Mouse (Mus musculus) forebrain, postnatal 0 days (tissue): ENCODE results near the gene Snta1. TPM values are rescaled to one million over a fixed set of nuclear protein-coding genes. Genes with fewer than 3 reads are reported as not detected.
A peak's percentile ranks its signal among the peaks of the same experiment; 100 is the strongest.

ENCODE experiments used
- ATAC-seq: fragments of 200-750 bp; cut with Nextera tagmentation; 2 replicates; pipeline ENCODE4 v1.8.0; 2017; ENCODE audit warnings: mild to moderate bottlenecking, moderate library complexity
- DNase-seq: peaks from one replicate; pipeline ENCODE4 v3.0.0-alpha.2; 2015
- H3K27ac ChIP-seq: fragments of 300-500 bp; sonication (generic); 2 replicates; pipeline ENCODE4 v1.5.1; 2014; ENCODE audit warnings: low read depth, mild to moderate bottlenecking, antibody characterized with exemption, low read length, moderate library complexity, mixed read lengths
- H3K27me3 ChIP-seq: fragments of 300-500 bp; sonication (generic); 2 replicates; pipeline ENCODE4 v1.6.1; 2014; ENCODE audit warnings: mild to moderate bottlenecking, low read length, mixed read lengths; ENCODE audit not compliant: insufficient read depth
- H3K36me3 ChIP-seq: fragments of 300-500 bp; sonication (generic); 2 replicates; pipeline ENCODE4 v1.6.1; 2014; ENCODE audit warnings: mild to moderate bottlenecking, moderate library complexity; ENCODE audit not compliant: insufficient read depth
- H3K4me1 ChIP-seq: fragments of 300-500 bp; sonication (generic); 2 replicates; pipeline ENCODE4 v1.6.1; 2014; ENCODE audit warnings: antibody characterized with exemption; ENCODE audit not compliant: insufficient read depth
- H3K4me2 ChIP-seq: fragments of 300-500 bp; sonication (generic); 2 replicates; pipeline ENCODE4 v1.6.1; 2014; ENCODE audit warnings: low read depth, mild to moderate bottlenecking, moderate library complexity
- H3K4me3 ChIP-seq: fragments of 300-500 bp; sonication (generic); 2 replicates; pipeline ENCODE4 v1.5.1; 2014; ENCODE audit warnings: low read depth, low read length, mixed read lengths
- H3K9ac ChIP-seq: fragments of 300-500 bp; sonication (generic); 2 replicates; pipeline ENCODE4 v1.6.1; 2014; ENCODE audit warnings: mild to moderate bottlenecking
- H3K9me3 ChIP-seq: fragments of 300-500 bp; sonication (generic); 2 replicates; pipeline ENCODE4 v1.6.1; 2016; ENCODE audit warnings: low read length
- CTCF ChIP-seq: sonication (generic); IDR thresholded peaks from 2 replicates; pipeline ENCODE4 v1.5.1; 2016; ENCODE audit warnings: antibody characterized with exemption, control low read depth, low read depth
- WGBS: fragments of 180-500 bp; shearing (Covaris S2); extraction: QIAGEN DNeasy Blood & Tissue Kit; methylation state at CpG from one replicate; pipeline ENCODE4 v1.1.7; 2014; 5-methylcytosine and 5-hydroxymethylcytosine counted together
- polyA plus RNA-seq: library from polyadenylated mRNA; unstranded; fragments of >200 nt; fragmentation: Nextera tagmentation; extraction: Ambion mirVana; gene quantifications from 2 replicates; pipeline ENCODE4 v1.2.1, GENCODE M21; 2015
- total RNA-seq: library from RNA; depleted of rRNA; stranded (reverse); fragments of >200 nt; gene quantifications from 2 replicates; pipeline ENCODE4 v1.2.3, GENCODE M21; 2014

The Snta1 gene
- total and polyA plus RNA-seq, 2 experiments from 2014 or later, result 15.8 to 25.3 TPM

- no peak overlapping the region for H3K4me3 ChIP-seq
- H3K4me2 ChIP-seq, result no peak overlapping the region
- WGBS, result 92% methylated on average over 2 of the region's 2 CpGs
- ATAC-seq, result no peak
- H3K9me3 ChIP-seq, result no peaks in the 10 kb centered on the region
- H3K27me3 ChIP-seq, result no peaks in the 10 kb centered on the region
- peaks cover 12% of the 10 kb centered on the region for H3K4me1 ChIP-seq
- no peak overlapping the region for H3K9ac ChIP-seq
- TF ChIP-seq CTCF, result no peak
- H3K36me3 ChIP-seq, result no peaks in the 10 kb centered on the region
- no peak for DNase-seq
- no peak overlapping the region for H3K27ac ChIP-seq
Measured at GRCm38 (mm10) chr2:154423548-154423947, 15.6 kb upstream of the Snta1 start.

GRCm38 (mm10) chr2:154422181-154422580, 14.3 kb upstream of the Snta1 start:
- Histone ChIP-seq H3K36me3 (no peaks in the 10 kb centered on the region), H3K27ac (peak overlapping the region; percentile 73), H3K27me3 (no peaks in the 10 kb centered on the region), H3K4me1 (peaks cover 8% of the 10 kb centered on the region), H3K9me3 (no peaks in the 10 kb centered on the region), H3K4me3 (no peak overlapping the region), H3K4me2 (no peak overlapping the region), H3K9ac (no peak overlapping the region)
- TF ChIP-seq CTCF, result no peak
- no peak for ATAC-seq
- DNase-seq, result no peak
- 54% methylated on average over 5 of the region's 5 CpGs for WGBS

- DNase-seq (peak; percentile 73), ATAC-seq (peak; percentile 86)
- WGBS, result 20% methylated on average over 7 of the region's 7 CpGs
- no peaks in the 10 kb centered on the region for H3K27me3 ChIP-seq
- H3K9me3 ChIP-seq, result no peaks in the 10 kb centered on the region
- H3K4me1 ChIP-seq, result peaks cover 5% of the 10 kb centered on the region; the same call in 1 of the 2 replicates
- no peak for TF ChIP-seq CTCF
- peak overlapping the region; percentile 73 for H3K27ac ChIP-seq
- no peak overlapping the region for H3K4me3 ChIP-seq
- no peaks in the 10 kb centered on the region for H3K36me3 ChIP-seq
- H3K9ac ChIP-seq, result no peak overlapping the region
- no peak overlapping the region for H3K4me2 ChIP-seq
Measured at GRCm38 (mm10) chr2:154420942-154421731, 13.2 kb upstream of the Snta1 start.

- 24% methylated on average over 9 of the region's 9 CpGs for WGBS
- DNase-seq, result no peak
- no peak overlapping the region for H3K4me3 ChIP-seq
- peak; percentile 54 for ATAC-seq
- no peaks in the 10 kb centered on the region for H3K27me3 ChIP-seq
- H3K9ac ChIP-seq, result no peak overlapping the region
- H3K36me3 ChIP-seq, result no peaks in the 10 kb centered on the region
- H3K4me2 ChIP-seq, result no peak overlapping the region
- H3K27ac ChIP-seq, result peak overlapping the region; percentile 70
- no peaks in the 10 kb centered on the region for H3K9me3 ChIP-seq
- peaks cover 5% of the 10 kb centered on the region; the same call in 1 of the 2 replicates for H3K4me1 ChIP-seq
- TF ChIP-seq CTCF, result peak; percentile 22
Measured at GRCm38 (mm10) chr2:154419631-154420515, 12.0 kb upstream of the Snta1 start.

- 94% methylated on average over 7 of the region's 7 CpGs for WGBS
- H3K4me2 ChIP-seq, result no peak overlapping the region
- no peaks in the 10 kb centered on the region for H3K36me3 ChIP-seq
- H3K4me3 ChIP-seq, result no peak overlapping the region
- H3K9me3 ChIP-seq, result no peaks in the 10 kb centered on the region
- DNase-seq, result no peak
- H3K27me3 ChIP-seq, result no peaks in the 10 kb centered on the region
- H3K27ac ChIP-seq, result no peak overlapping the region
- ATAC-seq, result no peak
- no peak overlapping the region for H3K9ac ChIP-seq
- peaks cover 5% of the 10 kb centered on the region; the same call in 1 of the 2 replicates for H3K4me1 ChIP-seq
- TF ChIP-seq CTCF, result no peak
Measured at GRCm38 (mm10) chr2:154418001-154418400, 10.1 kb upstream of the Snta1 start.

- Histone ChIP-seq H3K4me2 (no peak overlapping the region), H3K27me3 (no peaks in the 10 kb centered on the region), H3K27ac (no peak overlapping the region), H3K4me3 (no peak overlapping the region), H3K9me3 (no peaks in the 10 kb centered on the region), H3K36me3 (no peaks in the 10 kb centered on the region), H3K4me1 (peaks cover 5% of the 10 kb centered on the region; the same call in 1 of the 2 replicates), H3K9ac (no peak overlapping the region)
- TF ChIP-seq CTCF, result peak; percentile 84
- WGBS, result 12% methylated on average over 3 of the region's 3 CpGs
- DNase-seq, result peak; percentile 84
- no peak for ATAC-seq
Measured at GRCm38 (mm10) chr2:154417107-154417506, 9.2 kb upstream of the Snta1 start.
